Mouse (Mus musculus) liver (tissue): ENCODE results near the gene Fstl3.

Source experiments
- DNase-seq: peaks from one replicate; pipeline ENCODE4 v3.0.0-alpha.2; 2020; ENCODE audit warnings: mixed read lengths

Fstl3 gene

DNA sequence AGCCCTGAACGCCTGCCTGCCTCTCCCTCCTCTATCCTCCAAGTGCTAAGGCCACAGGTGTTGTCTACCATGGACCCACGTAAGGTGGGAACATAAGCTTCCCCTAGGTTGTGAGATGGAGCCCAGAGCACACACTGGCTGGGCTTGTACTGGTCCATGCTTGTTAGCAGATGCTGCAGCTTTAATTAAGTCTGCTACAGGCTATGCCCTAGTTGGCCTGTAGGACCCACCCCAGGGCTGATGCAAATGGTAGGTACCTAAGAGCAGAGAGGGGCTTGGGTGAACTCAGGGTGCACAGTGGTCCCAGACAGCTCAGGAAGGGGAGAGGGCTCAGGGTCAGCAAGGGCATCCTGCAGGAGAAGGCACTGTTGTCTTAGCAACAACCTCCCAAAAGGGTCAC lies 12.5 kb downstream of the Fstl3 start:
- no peak for DNase-seq

DNA sequence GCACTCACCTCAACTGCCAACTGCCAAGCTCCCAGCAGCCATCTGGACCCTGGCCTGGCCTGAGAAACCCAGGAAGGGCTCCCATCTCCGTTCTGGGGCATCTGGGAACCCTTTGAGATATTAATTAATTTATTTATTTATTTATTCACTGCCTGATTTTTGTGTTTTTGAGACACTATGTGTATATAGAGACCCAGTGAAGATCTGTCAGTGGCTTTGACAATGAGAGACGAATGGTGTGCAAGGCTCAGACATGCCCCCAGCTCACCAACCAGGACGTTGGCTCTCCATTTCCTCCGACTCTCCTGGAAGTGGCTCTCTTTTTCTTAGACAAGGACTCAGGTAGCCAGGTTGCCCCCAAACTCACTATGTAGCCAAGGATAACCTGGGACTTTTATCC lies 13.8 kb downstream of the Fstl3 start, which contains the start of gene Prss57:
Prss57 (minus strand) TSS at position 101 of the 400 bp plus-strand sequence.
- DNase-seq: no peak

GRCm38 (mm10) chr10:79792339-79793040 lies 15.4 kb downstream of the Fstl3 start:
- DNase-seq: no peak

GRCm38 (mm10) chr10:79793051-79793737 lies 16.1 kb downstream of the Fstl3 start, which contains the start of gene Palm:
TSS of gene Palm (plus strand) at chr10:79793572.
- peak; percentile 70 for DNase-seq

DNA sequence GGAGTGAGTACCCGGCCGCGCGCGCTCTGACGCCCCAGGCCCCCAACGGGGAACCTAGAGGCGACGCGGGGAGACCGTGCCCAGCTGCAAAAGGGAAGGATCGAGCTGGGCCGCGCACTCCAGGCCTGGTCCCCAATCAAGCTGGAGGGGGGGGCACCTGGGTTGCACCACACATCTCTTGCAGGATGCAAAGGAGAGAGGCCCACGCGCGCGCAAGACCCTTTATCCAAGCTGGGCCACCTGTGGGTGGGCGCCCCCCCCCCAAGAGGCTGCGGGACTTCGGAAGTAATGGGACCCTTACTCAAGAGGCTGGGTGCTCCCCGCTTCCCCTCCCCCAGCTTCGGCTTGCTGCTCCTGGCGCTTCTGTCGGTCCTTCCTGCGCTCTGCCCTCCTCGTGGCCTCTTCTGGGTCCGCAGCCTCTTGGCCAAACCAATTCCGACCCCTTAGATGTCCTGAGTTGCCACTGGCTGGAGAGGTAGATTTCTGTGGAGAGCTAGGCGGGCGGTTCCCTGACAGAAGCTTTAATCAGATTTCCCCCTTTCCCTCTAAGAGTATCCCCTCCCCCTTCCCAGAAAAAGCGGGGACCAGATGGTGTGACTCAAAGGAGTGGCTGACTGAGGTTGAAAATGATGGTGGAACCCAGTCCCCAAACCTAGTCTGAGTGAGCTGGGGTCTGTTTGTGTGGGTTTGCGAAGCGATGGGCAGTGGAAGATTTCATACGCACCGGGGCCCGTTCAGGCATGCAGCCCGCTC lies 16.8 kb downstream of the Fstl3 start:
- DNase-seq: no peak

GRCm38 (mm10) chr10:79794491-79794931 lies 17.4 kb downstream of the Fstl3 start:
- no peak for DNase-seq

DNA sequence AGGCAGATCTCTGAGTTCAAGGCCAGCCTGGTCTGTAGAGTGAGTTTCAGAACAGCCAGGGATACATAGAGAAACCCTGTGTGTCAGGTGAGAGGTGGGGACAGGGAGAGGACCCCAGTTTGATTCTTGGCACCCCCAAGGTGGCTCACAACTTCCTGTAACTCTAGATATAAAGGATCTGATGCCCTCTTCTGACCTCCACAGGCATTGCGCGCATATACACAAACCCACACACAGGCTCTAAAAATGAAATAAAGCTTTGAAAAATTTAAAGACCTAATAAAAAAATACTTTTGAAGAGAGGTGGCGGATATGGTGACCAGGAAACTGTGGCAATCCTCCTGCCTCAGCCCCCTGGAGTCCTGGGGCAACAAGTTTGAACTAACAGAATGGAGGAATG lies 18.8 kb downstream of the Fstl3 start:
- DNase-seq: no peak

DNA sequence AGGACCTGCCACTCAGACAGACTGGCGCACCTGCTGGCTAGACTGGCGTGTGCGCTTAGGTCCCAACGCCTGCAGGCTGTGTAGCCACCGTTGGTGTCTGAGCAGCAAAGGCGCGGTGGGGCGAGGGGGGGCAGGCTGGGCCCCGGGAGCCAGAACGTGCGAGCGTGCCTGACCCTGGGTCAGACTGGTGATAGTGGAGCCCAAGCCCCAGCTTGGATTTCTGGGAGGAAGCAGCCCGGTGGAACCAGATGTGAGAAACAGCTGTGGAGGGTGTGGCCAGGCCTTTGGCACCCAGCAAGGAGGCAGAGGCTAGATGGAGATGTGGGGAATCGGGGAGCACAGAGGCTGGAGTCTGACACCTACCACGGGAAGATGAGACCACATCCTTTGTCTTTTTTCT lies 20.3 kb downstream of the Fstl3 start:
- DNase-seq: no peak

GRCm38 (mm10) chr10:79798289-79798928 lies 21.3 kb downstream of the Fstl3 start:
- peak; percentile 76 for DNase-seq

GRCm38 (mm10) chr10:79800508-79800907 lies 23.4 kb downstream of the Fstl3 start:
- DNase-seq: no peak

- no peak for DNase-seq
Observed at GRCm38 (mm10) chr10:79801837-79802236, 24.8 kb downstream of the Fstl3 start.

DNA sequence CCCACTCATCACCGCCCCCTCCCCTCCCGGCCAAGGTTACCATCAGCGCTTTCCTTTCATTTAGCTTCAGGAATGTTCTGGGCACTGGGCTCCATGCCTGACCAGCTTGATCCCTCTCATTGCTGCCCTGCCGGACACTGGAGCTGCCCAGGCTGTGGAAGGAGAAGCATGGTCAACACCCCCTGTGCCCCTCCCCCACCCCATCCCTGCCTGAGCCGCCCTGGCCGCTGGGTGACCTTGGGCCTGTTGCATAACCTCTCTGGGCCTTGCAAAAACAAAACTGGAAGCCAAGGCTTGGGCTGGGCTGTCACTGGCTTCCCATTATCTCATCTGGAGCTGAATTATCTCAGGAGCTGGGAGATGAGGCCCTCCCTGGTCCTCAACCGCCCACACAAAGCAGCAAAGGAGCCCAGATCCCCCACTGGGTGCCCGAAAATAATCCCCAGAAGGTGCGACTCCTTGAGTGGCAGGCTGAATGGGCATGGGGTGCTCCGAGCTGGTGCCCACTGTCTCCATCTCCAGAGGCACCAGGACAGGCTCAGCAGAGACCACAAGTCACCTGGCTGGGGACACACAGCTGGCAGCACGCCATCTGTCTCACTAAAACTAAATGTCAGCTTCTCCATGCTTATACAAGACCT lies 25.4 kb downstream of the Fstl3 start:
- peak; percentile 73 for DNase-seq

DNA sequence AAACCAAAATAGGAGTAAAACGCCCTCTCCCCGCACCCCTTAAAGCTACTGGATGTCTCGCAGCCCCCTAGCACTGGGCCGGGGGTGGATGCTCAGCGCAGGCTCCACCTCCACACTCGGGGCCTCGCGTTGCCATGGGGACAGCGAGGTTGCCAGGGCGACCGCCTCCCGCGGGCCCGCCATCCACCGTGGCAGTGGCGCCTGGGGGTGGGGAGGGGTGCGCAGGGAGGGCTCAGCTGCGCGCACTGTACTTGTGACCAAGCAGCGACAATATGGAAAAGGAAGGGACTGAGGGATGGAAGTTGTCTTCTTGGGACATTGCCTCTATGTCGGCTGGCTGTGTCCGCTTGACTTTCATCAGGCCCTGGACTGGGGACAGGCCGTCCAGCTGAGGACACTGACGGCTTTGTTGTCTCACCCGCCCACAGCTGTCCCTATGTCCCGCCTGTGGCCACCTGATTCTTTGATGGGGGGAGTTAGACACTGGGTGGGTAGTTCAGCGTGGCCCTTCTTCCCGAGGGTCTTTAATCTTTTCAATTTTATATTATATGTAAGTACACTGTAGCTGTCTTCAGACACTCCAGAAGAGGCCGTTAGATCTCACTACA lies 26.7 kb downstream of the Fstl3 start:
- peak; percentile 55 for DNase-seq

- peak; percentile 33 for DNase-seq
Observed at GRCm38 (mm10) chr10:79805636-79806035, 28.6 kb downstream of the Fstl3 start.

DNA sequence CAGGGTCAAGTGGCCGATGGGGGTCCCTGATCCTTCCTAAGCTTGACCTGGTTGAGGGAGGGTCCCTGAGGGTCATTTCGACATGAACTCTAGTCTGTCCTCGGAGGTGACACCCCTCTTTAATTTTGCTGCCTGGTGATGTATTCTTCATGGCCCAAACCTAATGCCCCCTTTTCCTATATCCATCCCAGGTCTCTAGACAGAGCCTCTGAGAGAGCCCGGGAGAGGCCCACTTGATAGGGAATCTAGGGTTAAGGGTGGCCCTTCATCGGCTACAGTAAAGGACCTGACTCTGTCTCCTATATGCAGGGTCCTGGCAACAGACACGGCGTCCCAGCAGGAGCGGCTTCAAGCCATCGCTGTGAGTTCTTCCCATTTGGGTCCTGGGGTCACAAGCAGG lies 29.3 kb downstream of the Fstl3 start:
- DNase-seq: no peak

DNA sequence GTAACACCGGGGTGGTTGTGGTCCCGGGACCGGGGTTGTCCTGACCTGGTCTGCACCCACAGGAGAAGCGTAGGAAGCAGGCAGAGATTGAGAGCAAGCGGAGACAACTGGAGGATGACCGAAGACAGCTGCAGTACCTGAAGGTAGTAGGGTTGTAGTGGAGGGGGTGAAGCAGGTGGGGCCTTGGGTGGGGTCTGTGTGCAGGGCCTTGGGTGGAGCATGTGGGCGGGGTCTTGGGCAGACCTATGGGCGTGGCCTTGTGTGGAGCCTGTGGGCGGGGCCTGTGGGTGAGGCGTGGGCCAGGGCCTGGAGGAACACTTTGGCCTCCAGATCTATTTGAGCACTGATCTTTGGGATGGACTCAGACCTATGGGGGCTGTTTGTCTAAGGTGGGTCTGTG lies 29.9 kb downstream of the Fstl3 start:
- peak; percentile 79 for DNase-seq

- DNase-seq: no peak
Observed at GRCm38 (mm10) chr10:79807826-79808225, 30.8 kb downstream of the Fstl3 start.

DNA sequence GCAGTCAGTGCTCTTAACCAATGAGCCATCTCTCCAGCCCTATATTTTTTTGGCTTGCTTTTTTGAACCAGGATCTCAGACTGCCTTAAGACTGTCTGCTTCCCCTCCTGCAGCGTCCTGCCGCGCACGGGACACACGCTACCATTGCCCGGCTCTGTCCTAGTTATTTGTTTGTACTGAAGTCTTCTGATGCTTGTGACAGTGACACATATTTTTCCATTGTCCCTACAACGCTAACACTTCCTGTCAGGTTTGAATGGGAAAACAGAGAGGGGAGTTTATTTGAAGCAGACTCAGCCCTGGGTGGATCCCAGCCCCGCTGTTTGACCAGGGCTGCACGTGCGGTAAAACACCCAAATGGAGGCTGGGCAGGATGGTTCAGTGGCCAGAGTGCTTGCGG lies 31.7 kb downstream of the Fstl3 start:
- no peak for DNase-seq

GRCm38 (mm10) chr10:79811736-79812637 lies 34.9 kb downstream of the Fstl3 start:
- peak; percentile 81 for DNase-seq

GRCm38 (mm10) chr10:79814271-79814842 lies 37.3 kb downstream of the Fstl3 start:
- DNase-seq: no peak
